Mouse (Mus musculus) ovary, adult 2 months (tissue): ENCODE measurements around the gene Tceal7. TPM values are rescaled to one million over a fixed set of nuclear protein-coding genes. Genes with fewer than 3 reads are reported as not detected.

Source experiments
- polyA plus RNA-seq: library from polyadenylated mRNA; depleted of rRNA; stranded (reverse); fragments of >200 nt; gene quantifications from 2 replicates; pipeline ENCODE4 v1.2.3, GENCODE M21; 2012; rRNA removed

Gene Tceal7
- not detected in 2 replicates for polyA plus RNA-seq

GRCm38 (mm10) chrX:136214729-136215677, at the start of gene Tceal7, which contains the start of gene Bex1:
Gene Tceal7 (plus strand): TSS chrX:136214779.
Gene Bex1 (minus strand): TSS chrX:136215513.

DNA sequence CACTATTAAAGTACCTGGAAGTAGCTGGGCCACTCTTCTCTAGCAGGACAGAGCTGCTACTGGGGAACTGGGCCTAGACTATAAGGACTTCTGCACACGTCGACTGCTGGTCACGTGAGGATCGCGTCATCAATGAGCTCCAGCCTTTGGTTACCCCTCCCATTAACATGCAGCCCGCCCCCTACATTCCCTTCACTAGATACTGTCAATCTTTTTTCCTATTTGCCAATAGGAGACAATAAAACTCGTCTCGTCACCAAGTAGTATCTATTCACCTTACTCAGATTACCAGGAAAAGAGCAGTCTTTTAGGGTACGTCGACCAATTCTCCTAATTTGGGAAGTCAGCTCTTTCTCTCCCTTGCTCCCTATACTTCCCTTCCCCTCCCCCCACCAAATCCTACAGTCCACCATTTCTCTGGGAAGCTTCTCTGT, 42.4 kb upstream of the Tceal7 start, which contains the start of gene Tceal8:
TSS of gene Tceal8 (minus strand) at position 225 of the 434 bp plus-strand sequence.

DNA sequence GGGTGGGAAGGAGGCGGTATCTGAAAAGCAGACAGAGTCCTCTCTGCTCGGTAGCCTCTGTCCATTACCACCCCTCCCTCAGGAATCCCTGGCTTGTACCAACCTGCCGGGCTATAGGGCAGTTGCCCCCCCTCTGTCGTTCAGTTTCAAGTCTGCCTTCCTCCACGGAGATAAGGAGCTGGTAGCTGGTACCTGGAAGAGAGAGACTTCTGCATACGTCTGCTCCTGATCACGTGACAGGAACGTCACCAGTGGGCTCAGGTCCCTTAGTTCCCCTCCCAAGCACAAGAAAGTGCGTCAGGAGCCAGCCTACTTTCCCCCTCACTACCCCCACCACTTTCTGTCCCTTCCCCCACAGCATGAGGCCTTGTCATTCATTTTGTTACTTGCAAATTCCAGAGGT, 10.9 kb upstream of the Tceal7 start, which contains the start of gene Tceal5:
TSS of gene Tceal5 (minus strand) at position 213 of the 403 bp plus-strand sequence.

GRCm38 (mm10) chrX:136244574-136245229, 30.1 kb downstream of the Tceal7 start, which contains the start of gene Tceal9:
Gene Tceal9 (plus strand): TSS chrX:136245079.

GRCm38 (mm10) chrX:136269743-136270392, 55.3 kb downstream of the Tceal7 start, which contains the start of gene Bex3:
Gene Bex3 (plus strand): TSS chrX:136270253.

Other genes with a start within 250 kb of the Tceal7 start
- gene Arxes2, start 221.0 kb upstream of the Tceal7 start, polyA plus RNA-seq, result 32.6 and 61.9 TPM in 2 replicates
- 3.8 and 8.6 TPM in 2 replicates for gene Arxes1, start 181.4 kb upstream of the Tceal7 start, polyA plus RNA-seq
- gene Bex2, start 146.5 kb upstream of the Tceal7 start, polyA plus RNA-seq, result 2.9 and 3.4 TPM in 2 replicates
- 0.21 and 0.61 TPM in 2 replicates for gene Nxf3, start 129.5 kb upstream of the Tceal7 start, polyA plus RNA-seq
- 16.5 and 16.7 TPM in 2 replicates for gene Bex4, start 75.8 kb upstream of the Tceal7 start, polyA plus RNA-seq
- 2.9 and 5.0 TPM in 2 replicates for gene Tceal8, start 42.4 kb upstream of the Tceal7 start, polyA plus RNA-seq
- 0.26 TPM in 1 of 2 replicates, not detected in the other for gene Tceal5, start 10.9 kb upstream of the Tceal7 start, polyA plus RNA-seq
- gene Bex1, start 734 bp downstream of the Tceal7 start, polyA plus RNA-seq, result 9.8 TPM in 2 replicates
- 35.6 and 43.9 TPM in 2 replicates for gene Tceal9, start 30.3 kb downstream of the Tceal7 start, polyA plus RNA-seq
- 115 and 116 TPM in 2 replicates for gene Bex3, start 55.5 kb downstream of the Tceal7 start, polyA plus RNA-seq